Mouse (Mus musculus) small intestine, adult 2 months (tissue): ENCODE measurements around the gene Ociad2. TPM values are rescaled to one million over a fixed set of nuclear protein-coding genes. Genes with fewer than 3 reads are reported as not detected.

ENCODE experiments used
- H3K27ac ChIP-seq: fragments of 200-500 bp; 2 replicates; pipeline ENCODE4 v1.5.1; 2012; ENCODE audit warnings: low read depth, low read length, control low read depth, inconsistent platforms; ENCODE audit not compliant: insufficient read depth
- H3K27me3 ChIP-seq: fragments of 200-500 bp; 2 replicates; pipeline ENCODE4 v1.6.1; 2012; ENCODE audit warnings: mild to moderate bottlenecking, moderate library complexity, low read length, inconsistent platforms; ENCODE audit not compliant: control insufficient read depth, insufficient read depth
- H3K36me3 ChIP-seq: fragments of 200-500 bp; 2 replicates; pipeline ENCODE4 v1.6.1; 2012; ENCODE audit warnings: mild to moderate bottlenecking, low read length, control low read depth, inconsistent platforms; ENCODE audit not compliant: control insufficient read depth, insufficient read depth
- H3K4me1 ChIP-seq: fragments of 200-500 bp; 2 replicates; pipeline ENCODE4 v1.6.1; 2012; ENCODE audit warnings: low read length, inconsistent platforms, mixed read lengths; ENCODE audit not compliant: control insufficient read depth, insufficient read depth, insufficient read length
- H3K4me3 ChIP-seq: fragments of 200-500 bp; 2 replicates; pipeline ENCODE4 v1.5.1; 2012; ENCODE audit warnings: low read depth, mild to moderate bottlenecking, control low read depth, inconsistent platforms, low read length, moderate library complexity
- CTCF ChIP-seq: fragments of 200-500 bp; IDR thresholded peaks from 2 replicates; pipeline ENCODE4 v1.5.1; 2012; ENCODE audit warnings: low read depth, mild to moderate bottlenecking, control low read depth, inconsistent platforms, low read length, moderate library complexity, mixed read lengths; ENCODE audit not compliant: insufficient replicate concordance, insufficient read length; ENCODE audit errors: extremely low read depth
- POLR2A ChIP-seq: fragments of 200-500 bp; IDR thresholded peaks from 2 replicates; pipeline ENCODE4 v1.6.1; 2012; ENCODE audit warnings: low read depth, mild to moderate bottlenecking, control low read depth, inconsistent platforms, low read length, moderate library complexity
- WGBS: fragments of 180-500 bp; shearing (Covaris S2); methylation state at CpG from one replicate; pipeline ENCODE4 v1.1.7; 2018; 5-methylcytosine and 5-hydroxymethylcytosine counted together
- polyA plus RNA-seq: library from polyadenylated mRNA; depleted of rRNA; stranded (reverse); fragments of >200 nt; gene quantifications from 2 replicates; pipeline ENCODE4 v1.2.3, GENCODE M21; 2012

The Ociad2 gene
- polyA plus RNA-seq, 1 experiment: 10.6 TPM

GRCm38 (mm10) chr5:73376491-73376890, 35.7 kb upstream of the Ociad2 start:
- TF ChIP-seq CTCF (no peak), POLR2A (no peak)
- Histone ChIP-seq H3K4me1 (peaks cover 3% of the 10 kb centered on the region; the same call in 1 of the 2 replicates), H3K36me3 (no peaks in the 10 kb centered on the region), H3K4me3 (no peak overlapping the region), H3K27me3 (no peaks in the 10 kb centered on the region), H3K27ac (no peak overlapping the region)
- 73% methylated on average over 7 of the region's 7 CpGs for WGBS

GRCm38 (mm10) chr5:73376041-73376440, 35.2 kb upstream of the Ociad2 start:
- H3K27me3 ChIP-seq: no peaks in the 10 kb centered on the region
- TF ChIP-seq POLR2A: no peak
- H3K4me3 ChIP-seq: no peak overlapping the region
- H3K4me1 ChIP-seq: peaks cover 5% of the 10 kb centered on the region; the same call in 1 of the 2 replicates
- no peaks in the 10 kb centered on the region for H3K36me3 ChIP-seq
- no peak overlapping the region for H3K27ac ChIP-seq
- 92% methylated on average over 9 of the region's 9 CpGs for WGBS

- 59% methylated on average over 3 of the region's 3 CpGs for WGBS
- TF ChIP-seq CTCF (no peak), POLR2A (no peak)
- no peak overlapping the region for H3K27ac ChIP-seq
- no peaks in the 10 kb centered on the region for H3K27me3 ChIP-seq
- H3K36me3 ChIP-seq: no peaks in the 10 kb centered on the region
- H3K4me1 ChIP-seq: peaks cover 15% of the 10 kb centered on the region; the same call in 1 of the 2 replicates
- no peak overlapping the region for H3K4me3 ChIP-seq
Measured at GRCm38 (mm10) chr5:73373184-73373583, 32.4 kb upstream of the Ociad2 start.

- peaks cover 15% of the 10 kb centered on the region; the same call in 1 of the 2 replicates for H3K4me1 ChIP-seq
- 89% methylated on average over 5 of the region's 5 CpGs for WGBS
- H3K4me3 ChIP-seq: no peak overlapping the region
- TF ChIP-seq POLR2A: no peak
- no peak for TF ChIP-seq CTCF
- H3K27ac ChIP-seq: no peak overlapping the region
- no peaks in the 10 kb centered on the region for H3K27me3 ChIP-seq
- no peaks in the 10 kb centered on the region for H3K36me3 ChIP-seq
Measured at GRCm38 (mm10) chr5:73372601-73373000, 31.8 kb upstream of the Ociad2 start.

- TF ChIP-seq CTCF (no peak), POLR2A (no peak)
Measured at GRCm38 (mm10) chr5:73369731-73370130, 28.9 kb upstream of the Ociad2 start.

GRCm38 (mm10) chr5:73368845-73369447, 28.1 kb upstream of the Ociad2 start:
- H3K4me1 ChIP-seq: peaks cover 17% of the 10 kb centered on the region; the same call in 1 of the 2 replicates
- no peak for TF ChIP-seq POLR2A
- TF ChIP-seq CTCF: no peak
- no peak overlapping the region for H3K4me3 ChIP-seq
- WGBS: 25% methylated on average over 10 of the region's 10 CpGs
- H3K36me3 ChIP-seq: no peaks in the 10 kb centered on the region
- H3K27ac ChIP-seq: no peak overlapping the region
- H3K27me3 ChIP-seq: no peaks in the 10 kb centered on the region

More at GRCm38 (mm10) chr5:73369731-73370130, 28.9 kb upstream of the Ociad2 start:
- Histone ChIP-seq H3K4me1 (peaks cover 13% of the 10 kb centered on the region; the same call in 1 of the 2 replicates), H3K36me3 (no peaks in the 10 kb centered on the region), H3K27me3 (no peaks in the 10 kb centered on the region), H3K4me3 (no peak overlapping the region), H3K27ac (no peak overlapping the region)
- WGBS: 39% methylated on average over 3 of the region's 3 CpGs

- TF ChIP-seq POLR2A (no peak), CTCF (no peak)
- Histone ChIP-seq H3K4me3 (no peak overlapping the region), H3K4me1 (peaks cover 18% of the 10 kb centered on the region; the same call in 1 of the 2 replicates), H3K27me3 (no peaks in the 10 kb centered on the region), H3K27ac (no peak overlapping the region), H3K36me3 (no peaks in the 10 kb centered on the region)
- WGBS: 80% methylated on average over 4 of the region's 4 CpGs
Measured at GRCm38 (mm10) chr5:73367906-73368305, 27.1 kb upstream of the Ociad2 start.
